Mouse (Mus musculus): ENCODE measurements at regions not wholly inside any gene's neighbourhood (a gene's known extent, or its start where the extent isn't known, plus 50 kb on each side); places are given as distances from the start of the nearest gene placed in this dataset.

GRCm38 (mm10) chr11:117413133-117413532 lies 71.0 kb upstream of the Gm11733 start:
- peak; percentile 27 to 32 for DNase-seq

- peak in 1 of 2 experiments; percentile 17 for DNase-seq
These were observed 70.0 kb upstream of the Gm11733 start for GRCm38 (mm10) chr11:117413942-117414705.

- peak; percentile 47 to 49 for DNase-seq
These were observed 69.3 kb upstream of the Gm11733 start for GRCm38 (mm10) chr11:117414871-117415323.

- DNase-seq, result no peak
These were observed 68.7 kb upstream of the Gm11733 start for GRCm38 (mm10) chr11:117415466-117415865.

- DNase-seq, result peak; percentile 77 to 78
These were observed 68.2 kb upstream of the Gm11733 start for GRCm38 (mm10) chr11:117415955-117416354.

- DNase-seq, result no peak
These were observed 67.0 kb upstream of the Gm11733 start for GRCm38 (mm10) chr11:117416984-117417670.

- DNase-seq, result no peak
These were observed 66.1 kb upstream of the Gm11733 start for GRCm38 (mm10) chr11:117417959-117418574.

- no peak for DNase-seq
These were observed 65.2 kb upstream of the Gm11733 start for GRCm38 (mm10) chr11:117418939-117419338.

GRCm38 (mm10) chr11:117419351-117419969 lies 64.7 kb upstream of the Gm11733 start:
- DNase-seq, result no peak

GRCm38 (mm10) chr11:117422713-117423112 lies 61.5 kb upstream of the Gm11733 start:
- DNase-seq, result peak; percentile 38 to 41

GRCm38 (mm10) chr11:117423422-117423821 lies 60.7 kb upstream of the Gm11733 start:
- no peak for DNase-seq

GRCm38 (mm10) chr11:117425466-117425865 lies 58.7 kb upstream of the Gm11733 start:
- DNase-seq, result no peak

- DNase-seq, result peak; percentile 36 to 42
These were observed 58.2 kb upstream of the Gm11733 start for GRCm38 (mm10) chr11:117425927-117426326.

- no peak for DNase-seq
These were observed 57.5 kb upstream of the Gm11733 start for GRCm38 (mm10) chr11:117426651-117427050.

GRCm38 (mm10) chr11:117427808-117428510 lies 56.2 kb upstream of the Gm11733 start:
- no peak for DNase-seq

GRCm38 (mm10) chr11:117429326-117429752 lies 54.8 kb upstream of the Gm11733 start:
- no peak for DNase-seq

- DNase-seq, result no peak
These were observed 54.3 kb upstream of the Gm11733 start for GRCm38 (mm10) chr11:117429894-117430293.

- DNase-seq, result peak; percentile 45 to 46
These were observed 50.1 kb upstream of the Gm11733 start for GRCm38 (mm10) chr11:117434056-117434455.

Data from B cell, adult 2 months (primary cell).